Mouse (Mus musculus): ENCODE measurements around the gene Gng5. TPM values are rescaled to one million over a fixed set of nuclear protein-coding genes. Genes with fewer than 3 reads are reported as not detected.

Gng5 gene
- total RNA-seq (2014; fragmentation: Nextera tagmentation) (287 and 297 TPM in 2 replicates), total RNA-seq (2017) (299 and 354 TPM in 2 replicates), polyA plus RNA-seq (2012) (191 and 352 TPM in 2 replicates)

GRCm38 (mm10) chr3:146499431-146500002 lies at the start of gene Gng5, which contains the start of gene Spata1:
Gng5 (plus strand) TSS chr3:146499807.
Spata1 (minus strand) TSS chr3:146499753.
- peak; percentile 71 for ATAC-seq (ENCODE audit: extremely low read depth, insufficient number of reproducible peaks, low FRiP score, poor library complexity, severe bottlenecking)
- peaks cover 41% of the 10 kb centered on the region for H3K4me1 ChIP-seq (ENCODE audit: insufficient read depth, low read depth, low read length)

GRCm38 (mm10) chr3:146450371-146450841 lies 49.2 kb upstream of the Gng5 start:
- ATAC-seq (ENCODE audit: extremely low read depth, insufficient number of reproducible peaks, low FRiP score, poor library complexity, severe bottlenecking) (peak; percentile 98), DNase-seq (ENCODE audit: low spot score) (peak; percentile 80)
- no peak for TF ChIP-seq GATA1 (IDR thresholded peaks at IDR 0.05; ENCODE audit: borderline replicate concordance, low read length)
- TF ChIP-seq TAL1 (conservative IDR thresholded peaks at IDR 0.05; ENCODE audit: low read depth, low read length): no peak
- TF ChIP-seq GATA2 (IDR thresholded peaks at IDR 0.05; ENCODE audit: borderline replicate concordance, low read depth, low read length): no peak
- no peak for TF ChIP-seq CTCF (IDR thresholded peaks at IDR 0.05; ENCODE audit: low read depth, low read length)
- TF ChIP-seq POLR2AphosphoS5 (IDR thresholded peaks at IDR 0.05; ENCODE audit: insufficient replicate concordance, low read depth, low read length): no peak
- H3K27me3 ChIP-seq (ENCODE audit: insufficient read depth, low read length): no peaks in the 10 kb centered on the region
- peaks cover 21% of the 10 kb centered on the region for H3K4me1 ChIP-seq (ENCODE audit: insufficient read depth, low read depth, low read length)
- H3K9me3 ChIP-seq (replicated peaks): peaks cover 6% of the 10 kb centered on the region
- peak overlapping the region; percentile 87 for H3K4me3 ChIP-seq (ENCODE audit: low read depth, low read length)
- H3K36me3 ChIP-seq (replicated peaks): peaks cover 22% of the 10 kb centered on the region

More at GRCm38 (mm10) chr3:146499431-146500002, at the start of gene Gng5, which contains the start of gene Spata1:
- TF ChIP-seq POLR2AphosphoS5 (IDR thresholded peaks at IDR 0.05; ENCODE audit: insufficient replicate concordance, low read depth, low read length) (no peak), GATA1 (IDR thresholded peaks at IDR 0.05; ENCODE audit: borderline replicate concordance, low read length) (no peak), CTCF (IDR thresholded peaks at IDR 0.05; ENCODE audit: low read depth, low read length) (no peak), GATA2 (IDR thresholded peaks at IDR 0.05; ENCODE audit: borderline replicate concordance, low read depth, low read length) (no peak), TAL1 (conservative IDR thresholded peaks at IDR 0.05; ENCODE audit: low read depth, low read length) (no peak)
- Histone ChIP-seq H3K27me3 (ENCODE audit: insufficient read depth, low read length) (no peaks in the 10 kb centered on the region), H3K4me3 (ENCODE audit: low read depth, low read length) (peak within 1 kb of the TSS; percentile 89), H3K9me3 (replicated peaks) (no peaks in the 10 kb centered on the region), H3K36me3 (replicated peaks) (peaks cover 29% of the 10 kb centered on the region)
- DNase-seq (ENCODE audit: low spot score): peak; percentile 83

- TF ChIP-seq GATA2 (IDR thresholded peaks at IDR 0.05; ENCODE audit: borderline replicate concordance, low read depth, low read length): no peak
- no peak for TF ChIP-seq CTCF (IDR thresholded peaks at IDR 0.05; ENCODE audit: low read depth, low read length)
- TF ChIP-seq POLR2AphosphoS5 (IDR thresholded peaks at IDR 0.05; ENCODE audit: insufficient replicate concordance, low read depth, low read length): no peak
- DNase-seq (ENCODE audit: low spot score) (no peak), ATAC-seq (ENCODE audit: extremely low read depth, insufficient number of reproducible peaks, low FRiP score, poor library complexity, severe bottlenecking) (no peak)
- Histone ChIP-seq H3K36me3 (replicated peaks) (peaks cover 21% of the 10 kb centered on the region), H3K27me3 (ENCODE audit: insufficient read depth, low read length) (no peaks in the 10 kb centered on the region), H3K9me3 (replicated peaks) (no peaks in the 10 kb centered on the region), H3K4me3 (ENCODE audit: low read depth, low read length) (peak overlapping the region; percentile 41; the same call in 1 of the 2 replicates), H3K4me1 (ENCODE audit: insufficient read depth, low read depth, low read length) (peaks cover 21% of the 10 kb centered on the region)
These were observed 48.2 kb upstream of the Gng5 start for GRCm38 (mm10) chr3:146451375-146451774.

- peaks cover 2% of the 10 kb centered on the region; the same call in 1 of the 2 replicates for H3K4me1 ChIP-seq (ENCODE audit: insufficient read depth, low read depth, low read length)
- no peak overlapping the region for H3K4me3 ChIP-seq (ENCODE audit: low read depth, low read length)
- DNase-seq (ENCODE audit: low spot score) (no peak), ATAC-seq (ENCODE audit: extremely low read depth, insufficient number of reproducible peaks, low FRiP score, poor library complexity, severe bottlenecking) (peak; percentile 45; the same call in 1 of the 2 replicates)
- H3K9me3 ChIP-seq (replicated peaks): no peaks in the 10 kb centered on the region
- TF ChIP-seq CTCF (IDR thresholded peaks at IDR 0.05; ENCODE audit: low read depth, low read length): no peak
- TF ChIP-seq TAL1 (conservative IDR thresholded peaks at IDR 0.05; ENCODE audit: low read depth, low read length): no peak
- no peak for TF ChIP-seq GATA2 (IDR thresholded peaks at IDR 0.05; ENCODE audit: borderline replicate concordance, low read depth, low read length)
- TF ChIP-seq POLR2AphosphoS5 (IDR thresholded peaks at IDR 0.05; ENCODE audit: insufficient replicate concordance, low read depth, low read length): no peak
- TF ChIP-seq GATA1 (IDR thresholded peaks at IDR 0.05; ENCODE audit: borderline replicate concordance, low read length): no peak
- peaks cover 26% of the 10 kb centered on the region for H3K36me3 ChIP-seq (replicated peaks)
- H3K27me3 ChIP-seq (ENCODE audit: insufficient read depth, low read length): no peaks in the 10 kb centered on the region
These were observed 36.7 kb upstream of the Gng5 start for GRCm38 (mm10) chr3:146462939-146463338.

GRCm38 (mm10) chr3:146469226-146469625 lies 30.4 kb upstream of the Gng5 start:
- Histone ChIP-seq H3K4me1 (ENCODE audit: insufficient read depth, low read depth, low read length) (no peaks in the 10 kb centered on the region), H3K27me3 (ENCODE audit: insufficient read depth, low read length) (no peaks in the 10 kb centered on the region), H3K4me3 (ENCODE audit: low read depth, low read length) (no peak overlapping the region), H3K9me3 (replicated peaks) (no peaks in the 10 kb centered on the region), H3K36me3 (replicated peaks) (peaks cover 8% of the 10 kb centered on the region)
- ATAC-seq (ENCODE audit: extremely low read depth, insufficient number of reproducible peaks, low FRiP score, poor library complexity, severe bottlenecking): no peak
- no peak for DNase-seq (ENCODE audit: low spot score)
- TF ChIP-seq CTCF (IDR thresholded peaks at IDR 0.05; ENCODE audit: low read depth, low read length) (no peak), GATA2 (IDR thresholded peaks at IDR 0.05; ENCODE audit: borderline replicate concordance, low read depth, low read length) (no peak), TAL1 (conservative IDR thresholded peaks at IDR 0.05; ENCODE audit: low read depth, low read length) (no peak), GATA1 (IDR thresholded peaks at IDR 0.05; ENCODE audit: borderline replicate concordance, low read length) (no peak), POLR2AphosphoS5 (IDR thresholded peaks at IDR 0.05; ENCODE audit: insufficient replicate concordance, low read depth, low read length) (no peak)

GRCm38 (mm10) chr3:146472657-146473056 lies 26.9 kb upstream of the Gng5 start:
- Histone ChIP-seq H3K9me3 (replicated peaks) (no peaks in the 10 kb centered on the region), H3K4me3 (ENCODE audit: low read depth, low read length) (no peak overlapping the region), H3K36me3 (replicated peaks) (no peaks in the 10 kb centered on the region), H3K4me1 (ENCODE audit: insufficient read depth, low read depth, low read length) (no peaks in the 10 kb centered on the region), H3K27me3 (ENCODE audit: insufficient read depth, low read length) (no peaks in the 10 kb centered on the region)
- ATAC-seq (ENCODE audit: extremely low read depth, insufficient number of reproducible peaks, low FRiP score, poor library complexity, severe bottlenecking): no peak
- no peak for DNase-seq (ENCODE audit: low spot score)
- TF ChIP-seq TAL1 (conservative IDR thresholded peaks at IDR 0.05; ENCODE audit: low read depth, low read length) (no peak), CTCF (IDR thresholded peaks at IDR 0.05; ENCODE audit: low read depth, low read length) (no peak), GATA1 (IDR thresholded peaks at IDR 0.05; ENCODE audit: borderline replicate concordance, low read length) (no peak), GATA2 (IDR thresholded peaks at IDR 0.05; ENCODE audit: borderline replicate concordance, low read depth, low read length) (no peak), POLR2AphosphoS5 (IDR thresholded peaks at IDR 0.05; ENCODE audit: insufficient replicate concordance, low read depth, low read length) (no peak)

Measured in G1E (cell line).